Mouse (Mus musculus) G1E-ER4 (cell line): ENCODE results near the gene Plekhh3. TPM values are rescaled to one million over a fixed set of nuclear protein-coding genes. Genes with fewer than 3 reads are reported as not detected.

Experiments used
- GATA1 ChIP-seq: IDR thresholded peaks from one replicate; pipeline ENCODE4 v1.8.0; 2012; ENCODE audit warnings: low read length, inconsistent platforms
- polyA plus RNA-seq: library from polyadenylated mRNA; stranded (reverse); fragments of >175 nt; gene quantifications from 2 replicates; pipeline ENCODE4 v1.2.3, GENCODE M21; 2012

Plekhh3 gene
- polyA plus RNA-seq, 1 experiment = 2.8 TPM

- TF ChIP-seq GATA1 = no peak
Observed at GRCm38 (mm10) chr11:101190913-101191907, 20.1 kb upstream of the Plekhh3 start.

GRCm38 (mm10) chr11:101190181-101190912, 19.2 kb upstream of the Plekhh3 start:
- no peak for TF ChIP-seq GATA1

GRCm38 (mm10) chr11:101189495-101190180, 18.5 kb upstream of the Plekhh3 start:
- peak; percentile 59 for TF ChIP-seq GATA1

DNA sequence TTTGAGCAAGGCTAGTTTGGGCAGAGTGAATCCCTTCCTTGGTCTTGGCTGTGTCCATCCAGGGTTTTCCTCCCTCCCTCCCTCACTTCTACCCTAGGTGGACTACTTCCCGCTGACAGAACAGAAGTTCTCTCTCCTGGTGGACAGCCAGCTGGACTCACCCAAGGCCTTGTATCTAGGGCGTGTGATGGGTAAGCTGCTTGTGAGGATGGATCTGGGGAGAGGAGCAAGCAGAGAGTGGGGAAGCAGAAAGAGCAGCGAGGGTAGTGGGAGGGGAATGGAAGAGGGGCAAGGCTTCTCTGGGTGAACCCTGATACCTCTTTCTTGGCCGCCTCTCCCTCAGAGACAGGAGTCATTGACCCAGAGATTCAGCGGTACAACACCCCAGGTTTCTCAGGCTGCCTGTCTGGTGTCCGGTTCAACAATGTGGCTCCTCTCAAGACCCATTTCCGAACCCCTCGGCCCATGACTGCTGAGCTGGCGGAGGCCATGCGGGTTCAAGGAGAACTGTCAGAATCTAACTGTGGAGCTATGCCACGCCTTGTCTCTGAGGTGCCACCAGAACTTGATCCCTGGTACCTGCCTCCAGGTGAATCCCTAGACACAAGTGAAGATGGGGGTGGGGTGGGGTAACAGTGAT, 17.1 kb upstream of the Plekhh3 start:
- TF ChIP-seq GATA1 = no peak

DNA sequence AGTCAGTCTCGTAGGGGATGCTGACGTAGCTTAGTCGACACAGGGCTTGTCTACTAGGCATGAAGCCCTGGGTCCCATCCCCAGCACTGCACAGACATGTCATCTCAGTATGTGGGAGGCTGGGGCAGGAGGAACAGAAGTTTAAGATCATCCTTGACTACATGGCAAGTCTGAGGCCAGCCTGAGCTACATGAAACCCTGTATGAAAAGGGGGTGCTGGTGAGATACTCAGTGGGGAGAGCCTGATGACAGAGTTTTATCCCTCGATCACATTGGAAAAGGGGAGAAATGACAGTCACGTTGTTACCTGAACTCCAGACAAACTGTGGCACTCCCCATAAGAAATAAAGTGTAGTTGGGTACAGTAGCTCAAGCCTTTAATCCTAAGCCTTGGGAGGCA, 16.4 kb upstream of the Plekhh3 start:
- no peak for TF ChIP-seq GATA1

DNA sequence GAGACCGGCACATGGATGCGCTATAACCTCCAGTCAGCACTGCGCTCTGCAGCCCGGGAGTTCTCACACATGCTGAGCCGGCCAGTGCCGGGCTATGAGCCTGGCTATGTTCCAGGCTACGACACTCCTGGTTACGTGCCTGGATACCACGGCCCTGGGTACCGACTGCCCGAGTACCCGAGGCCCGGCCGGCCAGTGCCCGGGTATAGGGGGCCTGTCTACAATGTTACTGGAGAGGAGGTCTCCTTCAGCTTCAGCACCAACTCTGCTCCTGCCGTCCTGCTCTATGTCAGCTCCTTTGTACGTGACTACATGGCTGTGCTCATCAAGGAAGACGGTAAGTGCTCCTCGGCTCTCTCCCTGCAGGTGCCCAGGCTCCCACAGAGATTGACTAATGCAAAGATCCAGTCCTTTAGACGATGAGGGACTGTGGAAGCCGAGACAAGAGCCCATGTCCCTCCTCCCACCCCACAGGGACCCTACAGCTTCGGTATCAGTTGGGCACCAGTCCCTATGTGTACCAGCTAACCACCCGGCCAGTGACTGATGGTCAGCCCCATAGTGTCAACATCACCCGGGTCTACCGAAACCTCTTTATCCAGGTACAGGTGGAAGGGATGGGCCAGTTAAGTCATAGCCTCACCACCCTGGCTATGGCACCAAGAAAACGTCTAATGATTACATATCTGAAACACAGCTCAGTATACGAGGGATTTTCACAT, 15.5 kb upstream of the Plekhh3 start:
- TF ChIP-seq GATA1 = no peak

DNA sequence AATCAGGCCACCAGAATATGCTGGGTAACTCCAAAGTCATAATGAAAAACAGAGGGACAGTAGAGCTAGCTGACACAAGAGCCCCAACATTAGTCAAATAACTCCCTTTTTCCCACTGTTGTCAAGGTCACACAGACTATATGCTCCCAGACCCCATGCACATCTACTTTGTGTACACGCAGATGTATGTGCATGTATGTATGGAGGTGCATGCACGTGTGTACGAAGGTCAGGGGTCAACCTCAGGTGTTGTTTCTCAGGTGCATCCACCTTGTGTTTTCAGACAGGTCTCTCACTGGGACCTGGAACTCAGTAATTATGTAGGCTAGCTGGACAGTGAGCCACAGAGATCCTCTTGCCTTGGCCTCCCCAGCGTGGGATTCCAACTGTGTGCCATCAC, 14.3 kb upstream of the Plekhh3 start:
- TF ChIP-seq GATA1 = no peak

GRCm38 (mm10) chr11:101184984-101185383, 13.8 kb upstream of the Plekhh3 start:
- TF ChIP-seq GATA1 = no peak

DNA sequence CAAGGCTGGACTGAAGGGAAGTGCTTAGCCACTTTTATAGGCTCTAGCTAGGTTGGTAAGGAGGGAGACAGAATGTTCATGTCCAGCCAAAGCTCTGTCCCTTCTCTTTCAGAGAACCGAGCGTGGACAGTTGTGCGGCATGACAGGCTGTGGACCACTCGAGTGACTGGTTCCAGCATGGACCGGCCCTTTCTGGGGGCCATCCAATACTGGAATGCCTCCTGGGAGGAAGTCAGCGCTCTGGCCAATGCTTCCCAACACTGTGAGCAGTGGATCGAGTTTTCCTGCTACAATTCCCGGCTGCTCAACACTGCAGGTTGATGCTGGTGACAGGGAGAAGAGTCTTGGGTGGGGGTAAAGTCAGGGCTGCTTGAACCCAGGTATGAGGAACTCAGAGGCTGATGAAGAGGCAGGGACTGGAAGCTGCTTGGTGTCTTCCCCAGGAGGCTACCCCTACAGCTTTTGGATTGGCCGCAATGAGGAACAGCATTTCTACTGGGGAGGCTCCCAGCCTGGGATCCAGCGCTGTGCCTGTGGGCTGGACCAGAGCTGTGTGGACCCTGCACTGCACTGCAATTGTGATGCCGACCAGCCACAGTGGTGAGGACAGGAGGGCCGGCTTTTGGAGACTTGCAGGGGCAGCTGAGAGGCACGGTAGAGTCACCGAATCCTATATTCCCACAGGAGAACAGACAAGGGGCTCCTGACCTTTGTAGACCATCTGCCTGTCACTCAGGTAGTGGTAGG, 11.8 kb upstream of the Plekhh3 start:
- TF ChIP-seq GATA1 = no peak

DNA sequence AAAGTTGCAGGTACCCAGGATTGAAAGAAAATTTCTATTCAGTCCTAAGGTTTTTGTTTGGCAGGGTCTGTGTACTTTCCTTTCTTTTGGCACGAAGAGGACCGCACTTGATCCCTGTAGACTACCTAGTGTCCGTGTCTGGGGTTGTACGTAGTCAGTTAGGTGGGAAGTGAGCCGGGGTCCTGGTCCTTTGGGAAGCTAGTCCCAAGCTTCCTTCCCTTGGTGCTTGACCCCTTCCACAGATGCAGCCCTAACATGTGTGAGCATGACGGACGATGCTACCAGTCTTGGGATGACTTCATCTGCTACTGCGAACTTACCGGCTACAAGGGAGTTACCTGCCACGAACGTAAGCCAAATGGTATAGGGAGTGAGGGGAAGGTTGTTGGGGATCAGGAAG, 10.8 kb upstream of the Plekhh3 start:
- no peak for TF ChIP-seq GATA1

DNA sequence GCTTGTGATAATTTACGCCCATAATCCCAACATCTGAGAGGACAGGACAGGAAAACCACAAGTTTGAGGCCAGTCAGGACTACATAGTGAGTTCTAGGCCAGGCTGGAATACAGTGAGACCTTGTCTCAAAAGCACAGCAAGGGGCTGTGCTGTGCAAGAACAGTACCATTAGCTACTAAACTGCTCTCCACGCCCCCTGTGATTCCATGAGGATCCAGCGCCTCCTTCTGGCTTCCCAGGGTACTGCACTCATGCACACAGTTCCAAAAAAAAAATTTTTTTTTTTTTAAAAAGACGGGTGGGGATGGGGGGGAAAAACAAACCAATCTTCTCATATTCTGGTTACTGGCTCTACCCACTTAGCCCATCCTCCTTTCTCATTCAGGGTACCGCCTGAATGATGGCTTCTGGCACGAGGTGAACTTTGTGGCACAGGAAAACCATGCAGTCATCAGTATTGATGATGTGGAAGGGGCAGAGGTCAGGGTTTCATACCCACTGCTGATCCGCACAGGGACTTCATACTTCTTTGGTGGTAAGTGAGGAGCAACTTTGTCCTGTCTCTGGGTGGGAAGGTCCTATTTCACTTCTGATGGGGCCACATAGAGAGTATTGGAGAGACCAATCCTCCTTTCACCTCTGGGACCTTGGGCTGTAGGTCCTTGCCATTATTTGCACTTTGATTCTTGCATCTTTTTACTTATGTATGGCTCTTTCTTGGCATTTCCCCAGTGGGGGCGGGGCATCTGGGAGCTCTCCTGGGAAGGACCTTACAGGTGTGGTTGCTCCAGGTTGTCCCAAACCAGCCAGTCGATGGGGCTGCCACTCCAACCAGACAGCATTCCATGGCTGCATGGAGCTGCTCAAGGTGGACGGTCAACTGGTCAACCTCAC, 9.9 kb upstream of the Plekhh3 start:
- TF ChIP-seq GATA1 = no peak

- no peak for TF ChIP-seq GATA1
Observed at GRCm38 (mm10) chr11:101180261-101180660, 9.1 kb upstream of the Plekhh3 start.

DNA sequence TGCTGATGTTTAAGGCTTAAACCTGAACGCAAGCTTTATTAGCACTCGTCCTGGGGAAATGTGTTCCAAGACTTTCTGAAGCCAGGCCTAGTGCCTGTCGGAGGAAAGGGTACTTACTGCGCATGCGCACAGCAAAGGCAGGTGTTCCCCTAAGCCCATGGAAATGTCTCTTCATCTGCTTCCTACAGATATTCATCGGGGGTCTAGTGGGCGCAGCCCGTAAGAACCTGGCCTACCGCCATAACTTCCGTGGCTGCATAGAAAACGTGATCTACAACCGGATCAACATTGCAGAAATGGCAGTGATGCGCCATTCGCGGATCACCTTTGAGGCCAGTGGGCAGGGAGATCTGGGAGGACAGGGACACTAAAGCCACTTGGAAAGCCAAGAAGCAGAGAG, 8.2 kb upstream of the Plekhh3 start:
- no peak for TF ChIP-seq GATA1
